Mouse (Mus musculus) sigmoid colon, adult 10 weeks (tissue): ENCODE results near the gene Sytl4. TPM values are rescaled to one million over a fixed set of nuclear protein-coding genes. Genes with fewer than 3 reads are reported as not detected.

Source experiments
- polyA plus RNA-seq: library from polyadenylated mRNA; stranded (reverse); fragments of 350-450 nt; fragmentation: Illumina TruSeq; extraction: RNeasy Lipid Tissue Mini Kit (QIAGEN cat#74804); gene quantifications from one replicate; pipeline ENCODE4 v1.2.3, GENCODE M21; 2014; ENCODE audit warnings: low read depth, low replicate concordance

Gene Sytl4
- 27.1 TPM for polyA plus RNA-seq

DNA sequence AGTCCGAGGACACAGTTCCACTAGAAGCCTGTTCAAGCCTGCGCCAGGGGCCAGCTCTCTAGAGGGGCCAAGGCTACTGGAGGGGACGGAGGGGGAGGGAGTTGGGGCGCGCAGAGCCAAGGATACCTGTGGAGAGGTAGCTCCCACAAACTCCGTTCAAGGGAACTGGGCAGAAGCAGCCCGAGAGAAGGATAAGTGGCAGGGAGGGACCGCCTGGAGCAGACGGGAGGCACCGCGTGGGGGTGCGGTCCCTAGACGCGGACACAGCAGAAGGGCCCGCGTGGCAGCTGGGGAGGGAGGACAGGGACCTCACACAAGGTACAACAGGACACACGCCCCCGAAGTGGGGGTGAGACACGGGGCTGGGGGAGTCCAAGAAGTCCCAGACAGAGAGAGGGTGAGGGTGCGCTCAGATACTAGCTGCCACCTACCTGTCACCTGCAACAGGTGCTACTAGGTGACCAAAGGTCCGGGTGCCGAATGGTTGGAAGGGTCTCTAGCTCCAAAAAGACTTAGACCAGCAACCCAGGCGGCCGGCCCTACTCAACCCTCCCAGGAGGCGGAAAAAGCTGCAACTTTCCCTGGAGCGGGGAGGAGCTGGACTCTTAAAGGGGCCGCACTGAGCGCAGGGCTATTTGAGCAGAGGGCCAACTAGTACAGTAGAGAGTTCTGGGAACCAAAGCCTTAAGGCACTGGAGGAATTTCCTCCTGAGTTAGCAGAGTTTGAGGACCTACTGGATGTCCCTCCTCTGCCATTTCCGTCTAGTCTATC, at the start of gene Sytl4:
Sytl4 (minus strand) TSS at position 582 of the 772 bp plus-strand sequence.

DNA sequence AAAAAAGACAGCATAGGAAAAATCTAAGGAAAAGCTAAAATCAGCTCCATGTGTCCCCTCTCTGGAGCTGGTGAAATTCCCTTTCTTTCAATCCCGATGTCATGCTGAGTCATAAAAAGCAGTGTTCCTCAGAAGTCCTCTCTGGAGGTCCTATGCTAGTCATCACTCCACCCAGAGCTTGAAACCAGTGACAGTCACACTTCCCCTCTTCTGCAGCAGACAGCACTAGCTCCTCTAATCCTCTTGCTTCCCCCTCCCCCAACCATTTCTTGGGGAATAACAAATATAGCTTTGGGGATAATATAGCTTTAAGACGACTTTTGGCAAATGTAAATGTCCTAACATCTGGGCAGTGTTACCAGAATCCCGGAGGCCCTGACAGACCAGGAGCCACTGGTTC, 73.4 kb downstream of the Sytl4 start, which contains the start of gene Srpx2:
Srpx2 (plus strand) TSS at position 166 of the 400 bp plus-strand sequence.

DNA sequence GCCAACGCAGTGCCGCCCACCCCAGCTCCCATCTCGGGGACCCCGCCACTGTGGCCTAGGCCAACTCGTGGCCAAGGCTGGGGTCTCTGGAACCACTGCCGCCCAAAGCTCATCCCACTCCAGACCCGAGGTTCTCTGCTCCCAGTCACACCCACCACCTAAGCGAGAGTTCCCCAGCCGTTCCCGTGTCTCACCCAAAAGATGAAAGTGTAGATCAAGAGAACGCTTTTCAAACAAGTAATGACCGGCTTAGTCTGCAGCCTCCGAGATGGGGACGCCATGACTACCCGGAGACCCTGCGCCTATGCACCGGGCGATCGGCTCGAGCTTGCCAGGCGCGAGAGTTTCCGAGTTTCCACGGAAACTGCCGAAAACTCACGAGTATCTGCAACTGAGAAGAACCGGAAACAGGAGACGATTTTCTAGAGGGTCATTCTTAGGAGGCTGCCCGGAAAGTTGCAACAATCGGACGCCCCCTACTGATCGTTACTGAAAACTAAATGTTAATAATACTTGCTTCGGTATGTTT, 83.5 kb downstream of the Sytl4 start, which contains the start of gene Tspan6:
Tspan6 (minus strand) TSS at position 416 of the 529 bp plus-strand sequence.

Other genes starting within 250 kb of the Sytl4 start
- not detected for gene Tnmd, start 130.8 kb downstream of the Sytl4 start, polyA plus RNA-seq
- 34.5 TPM for gene Tspan6, start 83.4 kb downstream of the Sytl4 start, polyA plus RNA-seq
- 6.9 TPM for gene Srpx2, start 73.4 kb downstream of the Sytl4 start, polyA plus RNA-seq
- 60.3 TPM for gene Cstf2, start 77.4 kb upstream of the Sytl4 start, polyA plus RNA-seq
- 0.76 TPM for gene Xkrx, start 180.3 kb upstream of the Sytl4 start, polyA plus RNA-seq
- not detected for gene Arl13a, start 205.7 kb upstream of the Sytl4 start, polyA plus RNA-seq
- gene Nox1, start 240.1 kb upstream of the Sytl4 start, polyA plus RNA-seq, result 52.7 TPM